Mouse (Mus musculus): ENCODE measurements around the gene Nr2c2. TPM values are rescaled to one million over a fixed set of nuclear protein-coding genes. Genes with fewer than 3 reads are reported as not detected.
"Not testable (repeated sequence)": the region's sequence is repeated elsewhere in the genome, so short reads cannot be mapped to it uniquely, and the experiment has no call there.

Nr2c2 gene
- polyA plus RNA-seq, 1 experiment from 2014 or later: 14.6 TPM

GRCm38 (mm10) chr6:92084932-92085331 is 6.3 kb upstream of the Nr2c2 start:
- Histone ChIP-seq H3K36me3 (no peaks in the 10 kb centered on the region), H3K4me1 (replicated peaks) (peaks cover under 1% of the 10 kb centered on the region; the same call in 1 of the 2 replicates), H3K27ac (no peak overlapping the region), H3K9me3 (no peaks in the 10 kb centered on the region), H3K4me3 (no peak overlapping the region), H3K27me3 (ENCODE audit: insufficient read depth, poor library complexity, severe bottlenecking) (no peaks in the 10 kb centered on the region)
- no peak for DNase-seq (ENCODE audit: low spot score)
- 80% methylated on average over 3 of the region's 3 CpGs for WGBS

GRCm38 (mm10) chr6:92089141-92089540 is 2.0 kb upstream of the Nr2c2 start:
- WGBS: 89% methylated on average over 7 of the region's 7 CpGs
- not testable (repeated sequence) for H3K27me3 ChIP-seq (ENCODE audit: insufficient read depth, poor library complexity, severe bottlenecking); H3K36me3 ChIP-seq; H3K4me3 ChIP-seq; H3K9me3 ChIP-seq; DNase-seq (ENCODE audit: low spot score); H3K27ac ChIP-seq
- H3K4me1 ChIP-seq (replicated peaks): peaks cover 27% of the 10 kb centered on the region

GRCm38 (mm10) chr6:92089982-92090381 is 1.2 kb upstream of the Nr2c2 start:
- Histone ChIP-seq H3K9me3 (no peaks in the 10 kb centered on the region), H3K27ac (no peak overlapping the region), H3K4me1 (replicated peaks) (peaks cover 35% of the 10 kb centered on the region), H3K4me3 (peak overlapping the region; percentile 88), H3K36me3 (no peaks in the 10 kb centered on the region), H3K27me3 (ENCODE audit: insufficient read depth, poor library complexity, severe bottlenecking) (no peaks in the 10 kb centered on the region)
- 94% methylated on average over 4 of the region's 4 CpGs for WGBS
- no peak for DNase-seq (ENCODE audit: low spot score)

- no peaks in the 10 kb centered on the region for H3K9me3 ChIP-seq
- WGBS: 7% methylated on average over 4 of the region's 4 CpGs
- H3K36me3 ChIP-seq: no peaks in the 10 kb centered on the region
- no peak for DNase-seq (ENCODE audit: low spot score)
- peak overlapping the region; percentile 99 for H3K27ac ChIP-seq
- peaks cover 38% of the 10 kb centered on the region for H3K4me1 ChIP-seq (replicated peaks)
- H3K4me3 ChIP-seq: peak overlapping the region; percentile 88
- no peaks in the 10 kb centered on the region for H3K27me3 ChIP-seq (ENCODE audit: insufficient read depth, poor library complexity, severe bottlenecking)
These were observed 693 bp upstream of the Nr2c2 start for GRCm38 (mm10) chr6:92090497-92090896.

GRCm38 (mm10) chr6:92091767-92092489 is 738 bp downstream of the Nr2c2 start:
- Histone ChIP-seq H3K4me1 (replicated peaks) (peaks cover 38% of the 10 kb centered on the region), H3K4me3 (peak overlapping the region; percentile 88), H3K27ac (peak overlapping the region; percentile 99), H3K36me3 (no peaks in the 10 kb centered on the region), H3K9me3 (no peaks in the 10 kb centered on the region), H3K27me3 (ENCODE audit: insufficient read depth, poor library complexity, severe bottlenecking) (no peaks in the 10 kb centered on the region)
- WGBS: under 1% methylated on average over 54 of the region's 81 CpGs
- peak; percentile 99 for DNase-seq (ENCODE audit: low spot score)

GRCm38 (mm10) chr6:92092737-92093136 is 1.5 kb downstream of the Nr2c2 start:
- H3K4me3 ChIP-seq: peak overlapping the region; percentile 88
- no peaks in the 10 kb centered on the region for H3K36me3 ChIP-seq
- H3K27ac ChIP-seq: peak overlapping the region; percentile 99
- no peak for DNase-seq (ENCODE audit: low spot score)
- peaks cover 38% of the 10 kb centered on the region for H3K4me1 ChIP-seq (replicated peaks)
- H3K27me3 ChIP-seq (ENCODE audit: insufficient read depth, poor library complexity, severe bottlenecking): no peaks in the 10 kb centered on the region
- WGBS: 31% methylated on average over 3 of the region's 3 CpGs
- H3K9me3 ChIP-seq: no peaks in the 10 kb centered on the region

GRCm38 (mm10) chr6:92093869-92094268 is 2.7 kb downstream of the Nr2c2 start:
- Histone ChIP-seq H3K4me3 (no peak overlapping the region; the same call in 1 of the 2 replicates), H3K9me3 (no peaks in the 10 kb centered on the region), H3K27ac (no peak overlapping the region), H3K27me3 (ENCODE audit: insufficient read depth, poor library complexity, severe bottlenecking) (no peaks in the 10 kb centered on the region), H3K36me3 (no peaks in the 10 kb centered on the region), H3K4me1 (replicated peaks) (peaks cover 38% of the 10 kb centered on the region)
- no peak for DNase-seq (ENCODE audit: low spot score)
- WGBS: 86% methylated on average over 2 of the region's 2 CpGs

GRCm38 (mm10) chr6:92100679-92101360 is 9.6 kb downstream of the Nr2c2 start:
- Histone ChIP-seq H3K4me1 (replicated peaks) (peaks cover 7% of the 10 kb centered on the region; the same call in 1 of the 2 replicates), H3K4me3 (no peak overlapping the region), H3K9me3 (no peaks in the 10 kb centered on the region), H3K27ac (no peak overlapping the region), H3K36me3 (0 out of 2 replicates have a peak, but pooled peaks cover 5% of the 10 kb centered on the region), H3K27me3 (ENCODE audit: insufficient read depth, poor library complexity, severe bottlenecking) (no peaks in the 10 kb centered on the region)
- no peak for DNase-seq (ENCODE audit: low spot score)
- WGBS: 73% methylated on average over 2 of the region's 2 CpGs

- no peak for DNase-seq (ENCODE audit: low spot score)
- Histone ChIP-seq H3K9me3 (no peaks in the 10 kb centered on the region), H3K4me1 (replicated peaks) (no peaks in the 10 kb centered on the region), H3K36me3 (0 out of 2 replicates have a peak, but pooled peaks cover 7% of the 10 kb centered on the region), H3K4me3 (no peak overlapping the region), H3K27me3 (ENCODE audit: insufficient read depth, poor library complexity, severe bottlenecking) (no peaks in the 10 kb centered on the region), H3K27ac (no peak overlapping the region)
These were observed 33.4 kb downstream of the Nr2c2 start for GRCm38 (mm10) chr6:92124547-92124946.

- Histone ChIP-seq H3K27ac (no peak overlapping the region), H3K4me3 (no peak overlapping the region), H3K36me3 (0 out of 2 replicates have a peak, but pooled peaks cover 5% of the 10 kb centered on the region), H3K27me3 (ENCODE audit: insufficient read depth, poor library complexity, severe bottlenecking) (no peaks in the 10 kb centered on the region), H3K9me3 (no peaks in the 10 kb centered on the region), H3K4me1 (replicated peaks) (no peaks in the 10 kb centered on the region)
- DNase-seq (ENCODE audit: low spot score): no peak
- WGBS: 97% methylated on average over 1 of the region's 1 CpGs
These were observed 35.8 kb downstream of the Nr2c2 start for GRCm38 (mm10) chr6:92126861-92127468.

GRCm38 (mm10) chr6:92131456-92131855 is 40.3 kb downstream of the Nr2c2 start:
- H3K27me3 ChIP-seq (ENCODE audit: insufficient read depth, poor library complexity, severe bottlenecking): no peaks in the 10 kb centered on the region
- DNase-seq (ENCODE audit: low spot score): no peak
- H3K4me1 ChIP-seq (replicated peaks): no peaks in the 10 kb centered on the region
- 90% methylated on average over 1 of the region's 1 CpGs for WGBS
- no peak overlapping the region for H3K27ac ChIP-seq
- H3K4me3 ChIP-seq: no peak overlapping the region
- no peaks in the 10 kb centered on the region for H3K9me3 ChIP-seq
- H3K36me3 ChIP-seq: peaks cover 11% of the 10 kb centered on the region; the same call in 1 of the 2 replicates

- H3K4me3 ChIP-seq: no peak overlapping the region
- H3K4me1 ChIP-seq (replicated peaks): no peaks in the 10 kb centered on the region
- no peaks in the 10 kb centered on the region for H3K27me3 ChIP-seq (ENCODE audit: insufficient read depth, poor library complexity, severe bottlenecking)
- no peaks in the 10 kb centered on the region for H3K9me3 ChIP-seq
- 94% methylated on average over 3 of the region's 3 CpGs for whole genome bisulfite sequencing
- no peak for DNase-seq (ENCODE audit: low spot score)
- H3K36me3 ChIP-seq: peaks cover 11% of the 10 kb centered on the region; the same call in 1 of the 2 replicates
- no peak overlapping the region for H3K27ac ChIP-seq
These were observed 41.1 kb downstream of the Nr2c2 start for GRCm38 (mm10) chr6:92132021-92132911.

All from hindbrain, embryonic 10.5 days (tissue).